Mouse (Mus musculus): ENCODE data around the gene Tcf7l1.

Tcf7l1 gene

GRCm38 (mm10) chr6:72622917-72623316, 166.1 kb downstream of the Tcf7l1 start:
- DNase-seq (ENCODE audit: low spot score), result no peak

- no peak for DNase-seq (ENCODE audit: low spot score)
Measured at GRCm38 (mm10) chr6:72620920-72621319, 168.1 kb downstream of the Tcf7l1 start.

GRCm38 (mm10) chr6:72619734-72620532, 169.1 kb downstream of the Tcf7l1 start:
- no peak for DNase-seq (ENCODE audit: low spot score)

GRCm38 (mm10) chr6:72616643-72617288, 172.3 kb downstream of the Tcf7l1 start, which contains the start of gene Tgoln1:
Gene Tgoln1, minus strand, starts transcription at chr6:72617000.
- DNase-seq (ENCODE audit: low spot score), result peak; percentile 98

GRCm38 (mm10) chr6:72615561-72616375, 173.3 kb downstream of the Tcf7l1 start:
- DNase-seq (ENCODE audit: low spot score), result peak; percentile 66

GRCm38 (mm10) chr6:72615151-72615550, 173.9 kb downstream of the Tcf7l1 start:
- no peak for DNase-seq (ENCODE audit: low spot score)

GRCm38 (mm10) chr6:72610261-72610660, 178.8 kb downstream of the Tcf7l1 start:
- no peak for DNase-seq (ENCODE audit: low spot score)

- DNase-seq (ENCODE audit: low spot score), result no peak
Measured at GRCm38 (mm10) chr6:72608662-72609184, 180.3 kb downstream of the Tcf7l1 start.

GRCm38 (mm10) chr6:72607676-72608075, 181.4 kb downstream of the Tcf7l1 start:
- no peak for DNase-seq (ENCODE audit: low spot score)

GRCm38 (mm10) chr6:72607060-72607459, 182.0 kb downstream of the Tcf7l1 start:
- DNase-seq (ENCODE audit: low spot score), result no peak

GRCm38 (mm10) chr6:72604066-72604465, 185.0 kb downstream of the Tcf7l1 start:
- DNase-seq (ENCODE audit: low spot score), result no peak

GRCm38 (mm10) chr6:72601732-72602131, 187.3 kb downstream of the Tcf7l1 start:
- DNase-seq (ENCODE audit: low spot score), result peak; percentile 81

GRCm38 (mm10) chr6:72600771-72601170, 188.3 kb downstream of the Tcf7l1 start:
- DNase-seq (ENCODE audit: low spot score), result no peak

- no peak for DNase-seq (ENCODE audit: low spot score)
Measured at GRCm38 (mm10) chr6:72600216-72600615, 188.8 kb downstream of the Tcf7l1 start.

GRCm38 (mm10) chr6:72598791-72599557, 190.1 kb downstream of the Tcf7l1 start:
- no peak for DNase-seq (ENCODE audit: low spot score)

- peak; percentile 83 for DNase-seq (ENCODE audit: low spot score)
Measured at GRCm38 (mm10) chr6:72597956-72598753, 190.9 kb downstream of the Tcf7l1 start, which contains the start of the genes Elmod3 and Retsat. Gene Elmod3, minus strand, starts transcription at chr6:72598413. Gene Retsat, plus strand, starts transcription at chr6:72598475.

- DNase-seq (ENCODE audit: low spot score), result no peak
Measured at GRCm38 (mm10) chr6:72597083-72597874, 191.8 kb downstream of the Tcf7l1 start.

- no peak for DNase-seq (ENCODE audit: low spot score)
Measured at GRCm38 (mm10) chr6:72593914-72594313, 195.1 kb downstream of the Tcf7l1 start.

- no peak for DNase-seq (ENCODE audit: low spot score)
Measured at GRCm38 (mm10) chr6:72593011-72593803, 195.8 kb downstream of the Tcf7l1 start.

All from T-cell, adult 2 months (primary cell).